Mouse (Mus musculus) thymus, postnatal 4 days (tissue): ENCODE results near the gene Zyg11a.
"Not testable (repeated sequence)": the region's sequence is repeated elsewhere in the genome, so short reads cannot be mapped to it uniquely, and the experiment has no call there.

Source experiments
- DNase-seq: peaks from one replicate; pipeline ENCODE4 v3.0.0; 2021

The Zyg11a gene

GRCm38 (mm10) chr4:108217332-108218179 is at the start of gene Zyg11a:
Gene Zyg11a, minus strand, starts transcription at chr4:108218048.
- DNase-seq, result peak; percentile 25

GRCm38 (mm10) chr4:108265774-108266173 is 47.9 kb upstream of the Zyg11a start:
- DNase-seq, result no peak

GRCm38 (mm10) chr4:108253317-108253716 is 35.5 kb upstream of the Zyg11a start:
- peak; percentile 50 for DNase-seq

GRCm38 (mm10) chr4:108250501-108250900 is 32.7 kb upstream of the Zyg11a start:
- no peak for DNase-seq

- no peak for DNase-seq
Observed at GRCm38 (mm10) chr4:108249314-108249713, 31.5 kb upstream of the Zyg11a start.

- DNase-seq, result no peak
Observed at GRCm38 (mm10) chr4:108233654-108234053, 15.8 kb upstream of the Zyg11a start.

GRCm38 (mm10) chr4:108225341-108225872 is 7.6 kb upstream of the Zyg11a start:
- DNase-seq, result no peak

- DNase-seq, result no peak
Observed at GRCm38 (mm10) chr4:108222507-108222906, 4.7 kb upstream of the Zyg11a start.

- DNase-seq, result no peak
Observed at GRCm38 (mm10) chr4:108219019-108219418, 1.2 kb upstream of the Zyg11a start.

- no peak for DNase-seq
Observed at GRCm38 (mm10) chr4:108213023-108213422, 4.8 kb downstream of the Zyg11a start.

- DNase-seq, result no peak
Observed at GRCm38 (mm10) chr4:108204629-108205028, 13.2 kb downstream of the Zyg11a start.

- no peak for DNase-seq
Observed at GRCm38 (mm10) chr4:108199236-108199635, 18.6 kb downstream of the Zyg11a start.

GRCm38 (mm10) chr4:108196277-108196855 is 21.5 kb downstream of the Zyg11a start:
- DNase-seq, result no peak

GRCm38 (mm10) chr4:108192821-108193323 is 25.0 kb downstream of the Zyg11a start:
- DNase-seq, result no peak

- DNase-seq, result no peak
Observed at GRCm38 (mm10) chr4:108182278-108182677, 35.6 kb downstream of the Zyg11a start.

- DNase-seq, result no peak
Observed at GRCm38 (mm10) chr4:108168056-108168455, 49.8 kb downstream of the Zyg11a start.

- DNase-seq, result no peak
Observed at GRCm38 (mm10) chr4:108166874-108167273, 51.0 kb downstream of the Zyg11a start.

GRCm38 (mm10) chr4:108165152-108165895 is 52.5 kb downstream of the Zyg11a start, which contains the start of gene Echdc2:
Gene Echdc2, plus strand, starts transcription at chr4:108165437.
- peak; percentile 70 for DNase-seq

- DNase-seq, result no peak
Observed at GRCm38 (mm10) chr4:108163291-108163690, 54.6 kb downstream of the Zyg11a start.

GRCm38 (mm10) chr4:108161936-108162335 is 55.9 kb downstream of the Zyg11a start:
- no peak for DNase-seq

GRCm38 (mm10) chr4:108155141-108155540 is 62.7 kb downstream of the Zyg11a start:
- DNase-seq, result not testable (repeated sequence)

- DNase-seq, result not testable (repeated sequence)
Observed at GRCm38 (mm10) chr4:108145554-108145953, 72.3 kb downstream of the Zyg11a start.

- DNase-seq, result no peak
Observed at GRCm38 (mm10) chr4:108144880-108145279, 73.0 kb downstream of the Zyg11a start, which contains the start of gene Scp2. Gene Scp2, minus strand, starts transcription at chr4:108144998.
